Mouse (Mus musculus) stomach, postnatal 0 days (tissue): ENCODE measurements at regions not wholly inside any gene's neighbourhood (a gene's known extent, or its start where the extent isn't known, plus 50 kb on each side); places are given as distances from the start of the nearest gene placed in this dataset.

Experiments used
- ATAC-seq: fragments of 200-750 bp; cut with Nextera tagmentation; 2 replicates; pipeline ENCODE4 v1.8.0; 2017; ENCODE audit not compliant: low FRiP score, low TSS enrichment
- DNase-seq: peaks from one replicate; pipeline ENCODE4 v3.0.0-alpha.2; 2016; ENCODE audit warnings: low spot score
- H3K27ac ChIP-seq: fragments of 300-500 bp; sonication (generic); replicated peaks from 2 replicates; pipeline ENCODE4 v1.5.1; 2014; ENCODE audit warnings: mild to moderate bottlenecking, control low read depth
- H3K27me3 ChIP-seq: fragments of 300-500 bp; sonication (generic); 2 replicates; pipeline ENCODE4 v1.6.1; 2014; ENCODE audit warnings: low read length; ENCODE audit not compliant: control insufficient read depth, insufficient read depth
- H3K36me3 ChIP-seq: fragments of 300-500 bp; sonication (generic); 2 replicates; pipeline ENCODE4 v1.6.1; 2014; ENCODE audit warnings: low read length, mixed read lengths; ENCODE audit not compliant: control insufficient read depth, insufficient read depth
- H3K4me1 ChIP-seq: fragments of 300-500 bp; sonication (generic); replicated peaks from 2 replicates; pipeline ENCODE4 v1.6.1; 2014; ENCODE audit warnings: antibody characterized with exemption; ENCODE audit not compliant: control insufficient read depth, insufficient read depth
- H3K4me2 ChIP-seq: fragments of 300-500 bp; sonication (generic); replicated peaks from 2 replicates; pipeline ENCODE4 v1.6.1; 2014; ENCODE audit warnings: low read depth, mild to moderate bottlenecking, control low read depth, moderate library complexity
- H3K4me3 ChIP-seq: fragments of 300-500 bp; sonication (generic); 2 replicates; pipeline ENCODE4 v1.5.1; 2014; ENCODE audit warnings: low read depth, low read length, control low read depth
- H3K9ac ChIP-seq: fragments of 300-500 bp; sonication (generic); 2 replicates; pipeline ENCODE4 v1.6.1; 2014; ENCODE audit warnings: mild to moderate bottlenecking, low read length, control low read depth, mixed read lengths
- H3K9me3 ChIP-seq: fragments of 300-500 bp; sonication (generic); 2 replicates; pipeline ENCODE4 v1.6.1; 2016; ENCODE audit warnings: low read length; ENCODE audit not compliant: control insufficient read depth
- CTCF ChIP-seq: IDR thresholded peaks from 2 replicates; pipeline ENCODE4 v1.5.1; 2016; ENCODE audit warnings: antibody characterized with exemption, low read depth, mild to moderate bottlenecking, moderate library complexity
- EP300 ChIP-seq: optimal IDR thresholded peaks from 2 replicates; pipeline ENCODE3; 2016; ENCODE audit warnings: antibody characterized with exemption
- WGBS: fragments of 180-500 bp; shearing (Covaris S2); extraction: QIAGEN DNeasy Blood & Tissue Kit; methylation state at CpG from one replicate; pipeline ENCODE4 v1.1.7; 2014; 5-methylcytosine and 5-hydroxymethylcytosine counted together

DNA sequence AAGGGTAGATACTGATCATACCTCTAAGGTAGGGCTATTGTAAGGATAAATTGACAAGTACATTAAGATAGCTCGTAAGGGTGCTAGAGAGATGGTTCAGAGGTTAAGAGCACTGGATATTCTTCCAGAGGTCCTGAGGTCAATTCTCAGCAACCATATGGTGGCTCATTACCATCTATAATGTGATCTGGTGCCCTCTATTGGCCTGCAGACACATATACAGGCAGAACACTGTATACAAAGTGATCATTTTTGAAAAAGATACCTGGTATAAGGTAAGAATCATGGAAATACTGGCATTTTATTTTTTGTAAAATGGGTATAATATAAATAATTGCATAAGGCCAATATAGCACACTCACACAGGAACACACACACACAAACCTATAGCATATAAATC, 676.3 kb upstream of the Tenm4 start:
- no peak overlapping the region for H3K27ac ChIP-seq
- H3K9ac ChIP-seq, result no peak overlapping the region
- ATAC-seq (no peak), DNase-seq (no peak)
- no peaks in the 10 kb centered on the region for H3K4me1 ChIP-seq
- no peak overlapping the region for H3K4me2 ChIP-seq
- H3K27me3 ChIP-seq, result no peaks in the 10 kb centered on the region
- WGBS, result 69% methylated on average over 1 of the region's 1 CpGs
- H3K4me3 ChIP-seq, result no peak overlapping the region
- no peak for TF ChIP-seq EP300
- TF ChIP-seq CTCF, result peak; percentile 52
- no peaks in the 10 kb centered on the region for H3K9me3 ChIP-seq
- H3K36me3 ChIP-seq, result no peaks in the 10 kb centered on the region

DNA sequence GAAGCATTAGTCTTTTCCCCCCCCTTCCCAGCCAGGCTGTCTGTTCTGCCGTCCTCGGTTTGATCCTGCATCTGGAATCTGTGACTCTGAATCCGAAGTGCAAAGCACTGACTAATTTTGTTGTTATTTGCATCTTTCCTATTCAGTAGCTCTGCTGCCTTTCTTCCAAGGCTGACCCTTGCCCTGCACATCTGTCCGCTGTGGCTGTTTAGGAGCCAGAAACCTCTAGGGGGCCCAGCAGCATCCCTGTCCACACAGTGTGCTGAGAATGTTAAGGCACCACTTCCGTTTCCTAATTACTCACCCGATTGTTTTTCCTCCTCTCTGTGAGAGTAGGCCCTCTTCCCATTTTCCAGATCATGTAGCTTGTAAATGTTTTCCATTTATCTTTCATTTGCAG, 668.1 kb upstream of the Tenm4 start:
- no peak overlapping the region for H3K4me3 ChIP-seq
- H3K36me3 ChIP-seq, result no peaks in the 10 kb centered on the region
- DNase-seq (no peak), ATAC-seq (no peak)
- 35% methylated on average over 6 of the region's 6 CpGs for WGBS
- H3K4me1 ChIP-seq, result no peaks in the 10 kb centered on the region
- no peaks in the 10 kb centered on the region for H3K27me3 ChIP-seq
- no peak overlapping the region for H3K4me2 ChIP-seq
- H3K27ac ChIP-seq, result no peak overlapping the region
- no peaks in the 10 kb centered on the region for H3K9me3 ChIP-seq
- no peak overlapping the region for H3K9ac ChIP-seq
- TF ChIP-seq CTCF, result peak; percentile 19; the same call in 1 of the 2 replicates
- no peak for TF ChIP-seq EP300

DNA sequence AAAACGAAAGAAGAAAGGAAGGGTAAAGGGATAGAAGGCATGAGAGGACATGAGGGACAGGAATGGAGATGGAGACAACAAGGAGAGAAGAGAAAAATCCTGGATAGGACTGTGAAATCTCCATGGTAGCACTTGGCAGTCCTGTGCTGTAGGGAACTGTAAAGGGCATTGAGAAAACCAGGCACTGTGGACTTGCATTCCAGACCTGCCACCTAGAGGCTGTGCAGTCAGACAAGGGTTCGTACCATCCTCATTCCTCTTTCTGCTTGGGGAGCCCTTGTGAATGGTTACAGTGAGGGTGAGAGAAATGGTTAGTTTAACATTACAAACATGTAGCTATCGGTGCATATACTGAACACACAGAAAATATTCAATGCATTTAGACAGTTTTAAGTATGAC, 623.8 kb upstream of the Tenm4 start:
- 68% methylated on average over 3 of the region's 3 CpGs for WGBS
- TF ChIP-seq EP300 (no peak), CTCF (peak; percentile 56)
- no peak overlapping the region for H3K27ac ChIP-seq
- ATAC-seq (no peak), DNase-seq (no peak)
- no peak overlapping the region for H3K4me2 ChIP-seq
- H3K9ac ChIP-seq, result no peak overlapping the region
- no peak overlapping the region for H3K4me3 ChIP-seq
- no peaks in the 10 kb centered on the region for H3K27me3 ChIP-seq
- H3K4me1 ChIP-seq, result no peaks in the 10 kb centered on the region
- H3K36me3 ChIP-seq, result no peaks in the 10 kb centered on the region
- H3K9me3 ChIP-seq, result no peaks in the 10 kb centered on the region

DNA sequence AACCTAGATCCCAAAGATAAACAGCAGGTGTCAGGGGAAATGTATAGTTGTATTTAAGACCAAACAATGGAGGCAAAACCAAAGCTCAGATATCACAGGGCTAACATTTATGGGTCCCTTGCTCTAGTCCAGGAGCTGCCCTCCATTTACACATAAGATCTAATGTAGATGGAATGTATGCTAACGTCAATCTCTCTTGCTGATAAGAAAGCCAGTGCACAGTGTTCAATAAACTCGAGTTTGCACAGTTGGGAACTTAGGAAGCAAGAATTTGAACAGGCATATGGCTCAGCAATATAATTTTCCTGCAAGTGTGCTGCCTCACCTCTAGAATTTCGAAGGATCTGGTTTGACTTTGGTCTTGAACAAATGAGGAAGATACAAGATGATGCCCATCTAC, 620.9 kb upstream of the Tenm4 start:
- Histone ChIP-seq H3K4me3 (no peak overlapping the region), H3K27me3 (no peaks in the 10 kb centered on the region), H3K9ac (no peak overlapping the region), H3K27ac (no peak overlapping the region), H3K9me3 (no peaks in the 10 kb centered on the region), H3K4me1 (no peaks in the 10 kb centered on the region), H3K36me3 (no peaks in the 10 kb centered on the region), H3K4me2 (no peak overlapping the region)
- 26% methylated on average over 3 of the region's 3 CpGs for WGBS
- ATAC-seq (no peak), DNase-seq (no peak)
- TF ChIP-seq CTCF, result no peak
- TF ChIP-seq EP300, result no peak

DNA sequence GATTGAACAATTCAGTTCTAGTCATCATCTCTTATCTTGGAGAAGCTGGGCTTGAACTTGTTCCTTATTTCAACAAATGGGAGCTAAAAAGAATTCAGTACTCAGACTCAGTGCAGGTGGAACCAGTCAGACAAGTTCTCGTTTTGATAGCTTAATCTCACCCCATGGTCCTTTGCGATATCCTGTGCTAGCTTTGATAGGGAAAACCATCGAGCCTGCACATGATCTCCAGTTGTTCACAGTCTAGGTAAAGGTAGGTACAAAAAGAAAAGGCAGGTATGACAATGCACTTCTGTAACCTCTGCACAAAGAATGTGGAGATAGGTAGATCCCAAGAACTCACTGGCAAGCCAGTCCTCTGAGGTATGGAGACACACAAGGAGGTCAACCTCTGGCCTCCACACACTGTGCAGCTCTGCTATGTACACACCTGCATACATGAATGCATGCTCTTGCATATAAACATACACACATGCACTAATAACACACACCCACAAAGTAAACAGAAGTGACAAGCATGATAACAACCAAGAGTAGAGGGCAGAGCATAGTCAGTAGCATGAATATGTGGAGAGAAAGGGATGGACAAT, 619.2 kb upstream of the Tenm4 start:
- no peak overlapping the region for H3K4me2 ChIP-seq
- no peak overlapping the region for H3K27ac ChIP-seq
- no peaks in the 10 kb centered on the region for H3K27me3 ChIP-seq
- no peaks in the 10 kb centered on the region for H3K4me1 ChIP-seq
- no peak overlapping the region for H3K4me3 ChIP-seq
- H3K9me3 ChIP-seq, result no peaks in the 10 kb centered on the region
- H3K36me3 ChIP-seq, result no peaks in the 10 kb centered on the region
- peak; percentile 96 for ATAC-seq
- 40% methylated on average over 3 of the region's 3 CpGs for WGBS
- TF ChIP-seq CTCF, result no peak
- no peak for TF ChIP-seq EP300
- DNase-seq, result peak; percentile 61
- H3K9ac ChIP-seq, result no peak overlapping the region

DNA sequence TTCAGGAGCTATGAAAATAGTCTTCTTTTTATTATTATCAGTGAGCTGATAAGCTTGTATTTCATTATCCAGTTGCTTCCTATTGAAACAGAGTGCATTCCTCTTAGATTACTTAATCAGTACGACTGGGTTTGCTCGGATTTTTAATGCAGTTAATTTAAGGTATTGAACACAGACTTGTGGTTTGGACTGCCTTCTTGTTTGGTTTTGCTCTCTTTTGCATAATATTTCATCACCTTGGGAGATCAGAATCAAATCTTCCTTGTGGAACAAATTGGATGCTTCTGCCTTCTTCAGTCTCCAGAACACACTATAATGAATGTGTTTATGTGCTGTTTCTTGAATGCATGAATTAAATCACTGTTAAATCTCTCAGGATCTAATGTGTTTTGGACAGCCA, 612.5 kb upstream of the Tenm4 start:
- H3K4me1 ChIP-seq, result no peaks in the 10 kb centered on the region
- H3K9me3 ChIP-seq, result no peaks in the 10 kb centered on the region
- no peak overlapping the region for H3K4me2 ChIP-seq
- H3K36me3 ChIP-seq, result no peaks in the 10 kb centered on the region
- DNase-seq (no peak), ATAC-seq (no peak)
- H3K9ac ChIP-seq, result no peak overlapping the region
- no peak overlapping the region for H3K27ac ChIP-seq
- WGBS, result 52% methylated on average over 2 of the region's 2 CpGs
- TF ChIP-seq CTCF (no peak), EP300 (no peak)
- H3K4me3 ChIP-seq, result no peak overlapping the region
- no peaks in the 10 kb centered on the region for H3K27me3 ChIP-seq
